Mouse (Mus musculus) megakaryocyte, embryonic 14.5 days (primary cell): ENCODE measurements around the gene Slc5a9.

Source experiments
- FLI1 ChIP-seq: IDR thresholded peaks from 2 replicates; pipeline ENCODE4 v1.6.1; 2012; ENCODE audit warnings: low read length, inconsistent platforms, mixed read lengths
- GATA1 ChIP-seq: IDR thresholded peaks from 3 replicates; pipeline ENCODE4 v1.6.1; 2012; ENCODE audit warnings: mixed read lengths, low read length, inconsistent platforms, borderline replicate concordance

GRCm38 (mm10) chr4:111886607-111887006 lies 16.1 kb downstream of the Slc5a9 start:
- TF ChIP-seq GATA1 = no peak
- TF ChIP-seq FLI1 = no peak
